Mouse (Mus musculus): ENCODE results near the gene Mical2.

The Mical2 gene

DNA sequence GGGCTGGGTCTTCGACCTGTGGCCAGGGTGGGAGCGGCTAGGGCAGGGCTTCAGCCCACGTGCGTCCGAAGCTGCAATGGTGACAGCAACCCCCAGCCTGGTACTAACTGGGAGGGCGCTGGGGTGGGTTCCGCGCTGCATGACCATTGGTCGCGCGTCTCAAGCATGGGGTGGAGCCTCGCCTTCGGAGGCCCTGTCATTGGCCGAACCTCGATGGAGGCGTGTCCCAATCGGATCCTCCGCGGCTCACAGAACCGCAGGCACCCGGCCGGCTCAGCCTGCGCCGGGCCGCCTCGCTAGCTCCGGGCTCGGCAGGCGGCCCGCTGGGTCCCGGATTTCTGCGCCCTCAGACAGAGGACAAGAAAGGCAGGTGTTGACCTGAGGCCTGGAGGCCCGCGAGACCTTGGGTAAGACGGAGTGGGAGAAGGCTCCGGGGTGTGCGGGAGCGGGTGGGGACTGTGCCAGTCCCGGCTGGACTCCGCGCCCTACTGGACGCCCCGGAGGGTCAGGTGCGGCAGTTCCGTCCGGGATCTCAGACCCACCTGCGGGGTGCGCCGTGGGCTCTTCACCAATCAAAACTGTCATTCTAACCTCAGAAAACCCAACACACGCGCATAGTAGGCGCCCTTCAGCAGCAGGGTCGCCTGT lies at the start of gene Mical2:
Gene Mical2, plus strand, starts transcription at position 242 of the 648 bp plus-strand sequence.
- DNase-seq (ENCODE audit: low read depth in 2 of 2, low spot score in 2 of 2) = peak; percentile 46 to 50

DNA sequence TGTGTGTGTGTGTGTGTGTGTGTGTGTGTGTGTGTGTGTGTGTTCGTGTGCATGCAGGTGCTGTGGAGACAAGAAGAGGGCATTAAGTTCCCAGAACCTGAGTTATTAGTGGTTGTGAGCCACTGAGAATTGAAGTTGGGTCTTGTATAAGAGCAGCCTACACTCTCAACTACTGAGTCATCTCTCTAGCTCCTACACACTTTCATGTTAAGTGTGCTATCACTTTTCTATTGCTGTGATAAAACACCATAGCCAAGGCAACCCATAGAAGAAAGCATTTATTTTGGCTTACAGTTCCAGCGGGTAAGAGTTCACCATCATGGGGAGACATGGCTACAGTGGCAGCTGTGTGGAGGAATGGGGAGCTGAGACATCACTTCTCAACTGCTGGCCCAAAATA lies 49.0 kb upstream of the Mical2 start:
- no peak for DNase-seq (ENCODE audit: low read depth in 2 of 2, low spot score in 2 of 2)

DNA sequence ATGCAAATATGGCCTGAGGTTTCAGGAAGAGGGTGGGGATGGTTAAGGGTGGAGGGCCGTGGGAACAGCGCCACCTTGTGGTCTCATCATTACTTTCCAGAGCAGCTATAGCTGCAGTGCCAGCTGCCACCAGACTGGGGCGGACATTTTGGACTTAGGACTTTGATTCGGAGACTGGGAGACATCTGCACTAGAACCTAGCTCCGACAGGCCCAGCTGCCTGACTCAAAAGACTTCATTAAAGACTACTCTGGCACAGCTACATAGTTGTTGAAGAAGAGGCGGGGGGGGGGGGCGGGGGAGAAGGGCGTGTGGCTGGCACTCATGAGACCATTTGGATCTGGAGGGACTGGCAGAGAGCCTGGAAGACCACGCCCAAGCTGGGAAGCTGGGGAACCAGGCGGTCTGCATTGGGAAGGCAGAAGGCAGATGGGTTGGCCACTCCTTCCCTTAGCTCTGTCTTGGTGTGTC lies 45.4 kb upstream of the Mical2 start:
- peak; percentile 29 to 53 for DNase-seq (ENCODE audit: low read depth in 2 of 2, low spot score in 2 of 2)

- DNase-seq (ENCODE audit: low read depth in 2 of 2, low spot score in 2 of 2) = peak; percentile 78 to 80
Measured at GRCm38 (mm10) chr7:112183258-112183841, 42.3 kb upstream of the Mical2 start.

- DNase-seq (ENCODE audit: low read depth in 2 of 2, low spot score in 2 of 2) = no peak
Measured at GRCm38 (mm10) chr7:112184519-112185225, 41.0 kb upstream of the Mical2 start.

DNA sequence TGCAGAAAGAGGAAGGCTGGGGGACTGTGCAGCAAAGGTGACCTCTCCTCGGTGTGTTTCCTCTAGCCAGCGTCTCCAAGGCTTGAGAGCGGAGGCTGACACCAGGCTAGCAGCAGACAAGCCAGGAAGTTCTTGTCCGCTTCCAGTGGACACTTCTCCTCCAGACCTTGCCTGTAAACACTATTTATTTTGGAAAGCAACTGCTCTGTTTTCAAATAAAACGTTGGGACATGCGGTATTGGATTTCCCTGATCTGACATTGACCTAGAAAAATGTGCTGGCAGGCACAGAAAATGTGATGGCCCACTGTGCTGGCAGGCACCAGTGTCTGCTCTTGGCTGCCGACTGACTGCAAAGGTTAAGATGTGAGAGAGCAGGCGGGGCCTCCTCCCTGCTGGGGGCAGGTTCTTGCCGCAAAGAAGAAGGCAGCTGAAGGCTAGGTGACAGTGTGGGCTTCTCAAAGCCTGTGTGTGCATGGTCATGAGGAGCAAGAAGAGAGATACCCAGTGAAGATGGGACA lies 40.4 kb upstream of the Mical2 start:
- DNase-seq (ENCODE audit: low read depth in 2 of 2, low spot score in 2 of 2) = no peak

- DNase-seq (ENCODE audit: low read depth in 2 of 2, low spot score in 2 of 2) = no peak
Measured at GRCm38 (mm10) chr7:112186871-112187270, 38.8 kb upstream of the Mical2 start.

GRCm38 (mm10) chr7:112187536-112188459 lies 37.9 kb upstream of the Mical2 start:
- DNase-seq (ENCODE audit: low read depth in 2 of 2, low spot score in 2 of 2) = no peak

- DNase-seq (ENCODE audit: low read depth in 2 of 2, low spot score in 2 of 2) = no peak
Measured at GRCm38 (mm10) chr7:112192237-112192636, 33.4 kb upstream of the Mical2 start.

DNA sequence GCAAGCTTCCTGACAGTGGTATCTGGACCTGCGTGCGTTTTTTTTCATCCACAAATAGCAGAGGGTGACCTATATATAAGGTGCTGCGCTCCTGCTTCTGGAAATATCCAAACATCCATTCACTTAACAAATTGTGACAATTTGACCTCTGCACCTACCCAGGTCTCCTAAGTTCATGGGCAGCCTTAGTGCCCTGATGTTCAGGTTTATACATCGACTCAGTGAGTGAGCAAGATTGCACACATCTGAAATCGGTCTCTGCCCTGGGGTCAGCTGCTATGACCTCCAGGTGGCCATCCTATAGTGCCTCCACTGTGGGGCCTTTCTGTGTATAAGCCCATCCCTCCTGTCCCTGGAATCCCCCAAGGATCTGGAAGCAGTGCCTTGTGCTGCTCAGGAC lies 32.9 kb upstream of the Mical2 start:
- no peak for DNase-seq (ENCODE audit: low read depth in 2 of 2, low spot score in 2 of 2)

- DNase-seq (ENCODE audit: low read depth in 2 of 2, low spot score in 2 of 2) = no peak
Measured at GRCm38 (mm10) chr7:112194286-112194685, 31.4 kb upstream of the Mical2 start.

DNA sequence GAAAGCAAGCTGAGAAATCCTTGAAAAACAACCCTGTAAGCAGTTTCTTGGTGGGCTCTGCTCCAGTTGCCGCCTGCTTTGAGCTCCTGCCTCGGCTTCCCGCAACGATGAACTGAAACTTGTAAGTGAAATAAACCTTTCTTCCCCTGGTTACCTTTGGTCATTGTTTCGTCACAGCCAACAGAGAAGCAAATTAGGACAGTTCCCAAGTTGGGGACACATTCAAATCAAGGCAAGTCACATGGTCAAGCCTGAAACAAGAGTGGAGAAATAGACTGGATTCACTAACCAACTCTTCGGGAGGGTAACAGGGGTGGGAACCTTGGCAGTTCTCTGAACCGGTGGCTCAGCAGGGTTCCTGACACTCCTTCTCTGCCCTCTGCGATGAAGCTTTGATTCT lies 28.2 kb upstream of the Mical2 start:
- DNase-seq (ENCODE audit: low read depth in 2 of 2, low spot score in 2 of 2) = no peak

GRCm38 (mm10) chr7:112199343-112199742 lies 26.3 kb upstream of the Mical2 start:
- no peak for DNase-seq (ENCODE audit: low read depth in 2 of 2, low spot score in 2 of 2)

DNA sequence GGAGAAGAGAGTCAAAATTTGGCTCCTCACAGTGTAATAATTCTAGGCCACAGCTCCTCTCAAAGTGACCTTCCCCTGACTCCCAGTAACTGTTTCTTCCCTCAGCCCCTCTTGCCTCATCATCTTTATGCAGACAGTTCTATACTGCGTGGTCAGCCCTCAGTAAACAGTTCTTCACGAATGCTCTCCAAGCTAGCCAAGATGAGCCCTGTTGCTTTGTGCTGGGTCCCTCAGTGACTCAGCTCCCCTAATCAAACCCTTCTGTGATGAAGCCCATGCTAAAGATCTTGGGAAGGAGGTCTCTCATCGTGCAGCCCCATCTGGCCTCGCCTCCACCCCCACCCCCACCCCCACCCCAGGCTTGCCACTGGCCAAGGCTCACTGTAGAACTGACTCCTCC lies 24.9 kb upstream of the Mical2 start:
- DNase-seq (ENCODE audit: low read depth in 2 of 2, low spot score in 2 of 2) = no peak

DNA sequence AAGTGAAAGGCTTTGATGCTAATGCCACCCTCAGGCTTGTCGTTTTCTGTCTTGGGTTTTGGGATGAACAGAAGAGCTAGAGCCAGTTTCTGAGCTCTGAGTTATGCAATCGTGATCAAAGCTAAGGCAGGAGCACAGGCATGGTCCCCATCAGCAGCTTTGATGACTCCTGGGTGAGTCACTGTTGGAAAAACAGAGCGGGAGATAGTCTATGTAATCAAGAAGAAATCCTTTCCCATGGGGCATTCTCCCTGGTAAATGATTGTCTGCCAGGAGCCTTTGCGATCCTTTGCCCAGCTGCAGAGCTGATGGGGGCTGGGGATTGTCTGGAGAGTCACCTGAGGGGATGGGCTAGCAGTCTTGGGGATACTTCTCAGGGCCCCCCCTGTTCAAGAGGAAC lies 23.5 kb upstream of the Mical2 start:
- DNase-seq (ENCODE audit: low read depth in 2 of 2, low spot score in 2 of 2) = no peak

DNA sequence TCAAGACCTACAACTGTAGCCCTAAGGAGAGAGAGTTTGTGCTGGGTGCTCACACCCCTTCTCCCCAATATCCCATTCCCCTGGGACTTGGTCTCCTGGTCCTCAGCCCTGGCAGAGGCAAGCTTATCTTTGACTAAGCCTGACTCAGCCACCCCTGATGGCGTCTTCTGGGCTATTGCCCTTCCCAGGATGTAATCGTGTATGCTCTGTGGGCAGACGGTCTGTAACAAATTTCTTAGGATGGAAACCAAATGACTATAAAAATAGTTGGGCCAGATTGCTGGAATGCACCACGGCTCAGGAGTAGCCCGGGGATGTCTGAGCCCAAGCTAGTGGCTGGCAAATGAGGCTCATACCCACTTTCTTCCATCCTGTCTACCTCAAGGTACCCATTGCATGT lies 22.8 kb upstream of the Mical2 start:
- no peak for DNase-seq (ENCODE audit: low read depth in 2 of 2, low spot score in 2 of 2)

- DNase-seq (ENCODE audit: low read depth in 2 of 2, low spot score in 2 of 2) = no peak
Measured at GRCm38 (mm10) chr7:112203937-112204336, 21.7 kb upstream of the Mical2 start.

- no peak for DNase-seq (ENCODE audit: low read depth in 2 of 2, low spot score in 2 of 2)
Measured at GRCm38 (mm10) chr7:112204380-112204963, 21.2 kb upstream of the Mical2 start.

DNA sequence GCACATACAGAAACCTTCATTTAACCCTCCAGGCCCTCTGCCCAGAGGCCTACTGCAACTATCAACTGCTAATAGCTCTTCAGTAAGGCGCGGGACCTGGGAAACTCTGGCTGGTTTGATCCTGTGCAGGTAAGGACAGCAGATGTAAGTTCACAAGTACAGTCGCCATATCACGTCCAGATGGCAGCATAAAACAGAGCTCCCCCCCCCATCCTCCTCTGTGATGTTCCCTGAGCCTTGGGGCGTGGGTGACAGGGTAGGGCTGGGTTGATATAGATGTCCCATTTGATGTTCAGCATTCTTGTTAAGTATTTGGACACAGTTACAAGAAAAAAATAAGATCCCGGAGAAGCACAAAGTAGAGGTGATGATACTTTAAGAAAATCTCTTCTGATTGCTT lies 20.1 kb upstream of the Mical2 start:
- DNase-seq (ENCODE audit: low read depth in 2 of 2, low spot score in 2 of 2) = no peak

DNA sequence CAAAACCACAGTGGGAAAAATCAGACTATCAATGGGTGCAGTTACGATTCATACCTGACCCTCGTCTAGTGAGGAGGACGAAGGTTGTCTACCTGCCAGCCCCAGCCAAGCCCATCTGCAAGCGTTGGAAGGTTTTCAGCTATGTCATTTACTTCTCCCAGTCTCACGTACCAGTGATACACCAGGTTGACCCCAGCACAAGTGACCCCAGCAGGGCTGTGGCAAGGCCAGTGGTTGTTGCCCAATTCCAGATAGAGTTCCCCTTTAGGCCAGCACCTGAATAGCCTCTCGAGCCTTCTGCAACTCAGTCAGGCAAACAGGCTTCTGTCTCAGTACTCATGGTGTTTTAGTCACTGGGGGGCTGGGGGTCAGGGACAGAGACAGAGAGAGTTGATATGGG lies 17.9 kb upstream of the Mical2 start:
- DNase-seq (ENCODE audit: low read depth in 2 of 2, low spot score in 2 of 2) = no peak

All from CD8-positive naive resting alpha-beta T cell, adult 2 months (primary cell).